Mouse (Mus musculus) midbrain, embryonic 13.5 days (tissue): ENCODE data around the gene Gpc6. TPM values are rescaled to one million over a fixed set of nuclear protein-coding genes. Genes with fewer than 3 reads are reported as not detected.

Experiments
- ATAC-seq: fragments of 200-750 bp; cut with Nextera tagmentation; 2 replicates; pipeline ENCODE4 v1.8.0; 2017; ENCODE audit warnings: mild to moderate bottlenecking, moderate TSS enrichment, moderate library complexity
- H3K27ac ChIP-seq: fragments of 300-500 bp; sonication (generic); 2 replicates; pipeline ENCODE4 v1.5.1; 2015; ENCODE audit warnings: inconsistent platforms, mild to moderate bottlenecking, moderate library complexity
- H3K27me3 ChIP-seq: fragments of 300-500 bp; sonication (generic); 2 replicates; pipeline ENCODE4 v1.6.1; 2015; ENCODE audit warnings: mild to moderate bottlenecking, inconsistent platforms
- H3K36me3 ChIP-seq: fragments of 300-500 bp; sonication (generic); 2 replicates; pipeline ENCODE4 v1.6.1; 2015; ENCODE audit warnings: mild to moderate bottlenecking, inconsistent platforms
- H3K4me1 ChIP-seq: fragments of 300-500 bp; sonication (generic); replicated peaks from 2 replicates; pipeline ENCODE4 v1.6.1; 2015; ENCODE audit warnings: inconsistent platforms
- H3K4me2 ChIP-seq: fragments of 300-500 bp; sonication (generic); replicated peaks from 2 replicates; pipeline ENCODE4 v1.6.1; 2015; ENCODE audit warnings: moderate library complexity, mild to moderate bottlenecking, inconsistent platforms
- H3K4me3 ChIP-seq: fragments of 300-500 bp; sonication (generic); replicated peaks from 2 replicates; pipeline ENCODE4 v1.5.1; 2015; ENCODE audit warnings: mild to moderate bottlenecking, inconsistent platforms
- H3K9ac ChIP-seq: fragments of 300-500 bp; sonication (generic); replicated peaks from 2 replicates; pipeline ENCODE4 v1.6.1; 2015; ENCODE audit warnings: mild to moderate bottlenecking, inconsistent platforms
- H3K9me3 ChIP-seq: fragments of 300-500 bp; sonication (generic); 2 replicates; pipeline ENCODE4 v1.6.1; 2016; ENCODE audit warnings: mild to moderate bottlenecking, inconsistent platforms
- WGBS: fragments of 180-500 bp; shearing (Covaris S2); methylation state at CpG from one replicate; pipeline ENCODE4 v1.1.7; 2015; 5-methylcytosine and 5-hydroxymethylcytosine counted together
- microRNA-seq: library from miRNA; unstranded; fragments of <30 nt; microRNA quantifications from one replicate; pipeline ENCODE4, GENCODE M21; 2016
- polyA plus RNA-seq: library from polyadenylated mRNA; unstranded; fragments of >200 nt; fragmentation: Nextera tagmentation; extraction: Ambion mirVana; gene quantifications from 2 replicates; pipeline ENCODE4 v1.2.1, GENCODE M21; 2015

Gpc6 gene
- polyA plus RNA-seq, 1 experiment from 2014 or later: 20.8 TPM

GRCm38 (mm10) chr14:118005697-118006096 lies 1080.6 kb downstream of the Gpc6 start:
- Histone ChIP-seq H3K4me2 (no peak overlapping the region), H3K36me3 (no peaks in the 10 kb centered on the region), H3K27me3 (peaks cover 23% of the 10 kb centered on the region; the same call in 1 of the 2 replicates), H3K4me1 (peaks cover 18% of the 10 kb centered on the region), H3K4me3 (no peak overlapping the region), H3K9me3 (no peaks in the 10 kb centered on the region), H3K27ac (no peak overlapping the region), H3K9ac (no peak overlapping the region)
- peak; percentile 35; the same call in 1 of the 2 replicates for ATAC-seq
- 19% methylated on average over 5 of the region's 5 CpGs for WGBS

GRCm38 (mm10) chr14:118009541-118009940 lies 1084.4 kb downstream of the Gpc6 start:
- Histone ChIP-seq H3K9ac (no peak overlapping the region), H3K4me3 (no peak overlapping the region), H3K4me1 (no peaks in the 10 kb centered on the region), H3K27ac (no peak overlapping the region), H3K36me3 (no peaks in the 10 kb centered on the region), H3K9me3 (no peaks in the 10 kb centered on the region), H3K27me3 (peaks cover 10% of the 10 kb centered on the region; the same call in 1 of the 2 replicates), H3K4me2 (no peak overlapping the region)
- ATAC-seq: no peak
- 76% methylated on average over 9 of the region's 9 CpGs for WGBS

- Histone ChIP-seq H3K9me3 (no peaks in the 10 kb centered on the region), H3K27me3 (peaks cover 4% of the 10 kb centered on the region; the same call in 1 of the 2 replicates), H3K4me3 (no peak overlapping the region), H3K4me1 (no peaks in the 10 kb centered on the region), H3K27ac (no peak overlapping the region), H3K4me2 (no peak overlapping the region), H3K9ac (no peak overlapping the region), H3K36me3 (no peaks in the 10 kb centered on the region)
- no peak for ATAC-seq
- WGBS: 73% methylated on average over 8 of the region's 8 CpGs
Measured at GRCm38 (mm10) chr14:118013237-118013636, 1088.1 kb downstream of the Gpc6 start.

- Histone ChIP-seq H3K27ac (no peak overlapping the region), H3K4me1 (0 out of 2 replicates have a peak, but pooled peaks cover 4% of the 10 kb centered on the region), H3K27me3 (no peaks in the 10 kb centered on the region), H3K9ac (no peak overlapping the region), H3K36me3 (no peaks in the 10 kb centered on the region), H3K9me3 (no peaks in the 10 kb centered on the region), H3K4me3 (no peak overlapping the region), H3K4me2 (no peak overlapping the region)
- WGBS: 84% methylated on average over 5 of the region's 5 CpGs
- no peak for ATAC-seq
Measured at GRCm38 (mm10) chr14:118019314-118019713, 1094.2 kb downstream of the Gpc6 start.

- H3K27ac ChIP-seq: no peak overlapping the region
- no peak overlapping the region for H3K4me3 ChIP-seq
- H3K36me3 ChIP-seq: no peaks in the 10 kb centered on the region
- no peaks in the 10 kb centered on the region for H3K9me3 ChIP-seq
- ATAC-seq: no peak
- H3K4me2 ChIP-seq: no peak overlapping the region
- no peaks in the 10 kb centered on the region for H3K27me3 ChIP-seq
- 0 out of 2 replicates have a peak, but pooled peaks cover 4% of the 10 kb centered on the region for H3K4me1 ChIP-seq
- no peak overlapping the region for H3K9ac ChIP-seq
- WGBS: 66% methylated on average over 10 of the region's 10 CpGs
Measured at GRCm38 (mm10) chr14:118021867-118022543, 1096.9 kb downstream of the Gpc6 start.

Small RNAs within 50 kb of the gene (microRNA-seq; reads per million reads assigned to microRNA genes)
- gene Mir6239: not detected
